Mouse (Mus musculus): ENCODE results near the gene Capsl. TPM values are rescaled to one million over a fixed set of nuclear protein-coding genes. Genes with fewer than 3 reads are reported as not detected.

Gene Capsl
- polyA plus RNA-seq, 1 experiment from 2014 or later: 2.3 TPM

- Histone ChIP-seq H3K27me3 (no peaks in the 10 kb centered on the region), H3K4me1 (replicated peaks) (no peaks in the 10 kb centered on the region), H3K4me3 (replicated peaks) (no peak overlapping the region), H3K9me3 (peaks cover 3% of the 10 kb centered on the region; the same call in 1 of the 2 replicates), H3K36me3 (no peaks in the 10 kb centered on the region), H3K9ac (replicated peaks) (no peak overlapping the region), H3K27ac (no peak overlapping the region), H3K4me2 (replicated peaks) (no peak overlapping the region)
- 77% methylated on average over 3 of the region's 3 CpGs for WGBS
- ATAC-seq: no peak
These were observed 36.3 kb downstream of the Capsl start for GRCm38 (mm10) chr15:9472167-9472566.

- no peak overlapping the region for H3K4me3 ChIP-seq (replicated peaks)
- no peak overlapping the region for H3K9ac ChIP-seq (replicated peaks)
- no peak overlapping the region for H3K4me2 ChIP-seq (replicated peaks)
- WGBS: 70% methylated on average over 3 of the region's 3 CpGs
- H3K27me3 ChIP-seq: no peaks in the 10 kb centered on the region
- no peak for ATAC-seq
- no peak overlapping the region for H3K27ac ChIP-seq
- H3K9me3 ChIP-seq: peaks cover 3% of the 10 kb centered on the region; the same call in 1 of the 2 replicates
- H3K4me1 ChIP-seq (replicated peaks): no peaks in the 10 kb centered on the region
- no peaks in the 10 kb centered on the region for H3K36me3 ChIP-seq
These were observed 36.8 kb downstream of the Capsl start for GRCm38 (mm10) chr15:9472618-9473017.

- Histone ChIP-seq H3K27me3 (no peaks in the 10 kb centered on the region), H3K9me3 (peaks cover 3% of the 10 kb centered on the region; the same call in 1 of the 2 replicates), H3K36me3 (no peaks in the 10 kb centered on the region), H3K27ac (no peak overlapping the region), H3K4me2 (replicated peaks) (no peak overlapping the region), H3K4me1 (replicated peaks) (no peaks in the 10 kb centered on the region), H3K9ac (replicated peaks) (no peak overlapping the region), H3K4me3 (replicated peaks) (no peak overlapping the region)
- no peak for ATAC-seq
- WGBS: 85% methylated on average over 1 of the region's 1 CpGs
These were observed 37.4 kb downstream of the Capsl start for GRCm38 (mm10) chr15:9473188-9473587.

- no peak overlapping the region for H3K27ac ChIP-seq
- no peaks in the 10 kb centered on the region for H3K27me3 ChIP-seq
- no peak for ATAC-seq
- WGBS: 95% methylated on average over 2 of the region's 2 CpGs
- H3K9me3 ChIP-seq: no peaks in the 10 kb centered on the region
- H3K36me3 ChIP-seq: no peaks in the 10 kb centered on the region
- no peak overlapping the region for H3K4me3 ChIP-seq (replicated peaks)
- no peak overlapping the region for H3K9ac ChIP-seq (replicated peaks)
- H3K4me1 ChIP-seq (replicated peaks): no peaks in the 10 kb centered on the region
- H3K4me2 ChIP-seq (replicated peaks): no peak overlapping the region
These were observed 53.7 kb downstream of the Capsl start for GRCm38 (mm10) chr15:9489417-9490118.

- H3K4me1 ChIP-seq (replicated peaks): no peaks in the 10 kb centered on the region
- H3K4me2 ChIP-seq (replicated peaks): no peak overlapping the region
- WGBS: 85% methylated on average over 3 of the region's 3 CpGs
- no peak for ATAC-seq
- no peaks in the 10 kb centered on the region for H3K9me3 ChIP-seq
- H3K27me3 ChIP-seq: no peaks in the 10 kb centered on the region
- no peak overlapping the region for H3K27ac ChIP-seq
- no peaks in the 10 kb centered on the region for H3K36me3 ChIP-seq
- no peak overlapping the region for H3K9ac ChIP-seq (replicated peaks)
- no peak overlapping the region for H3K4me3 ChIP-seq (replicated peaks)
These were observed 56.2 kb downstream of the Capsl start for GRCm38 (mm10) chr15:9492077-9492476.

Other genes with a start within 250 kb of the Capsl start
- not detected in 2 replicates for gene Ugt3a1, start 159.1 kb upstream of the Capsl start, polyA plus RNA-seq (2015; fragmentation: Nextera tagmentation; extraction: Ambion mirVana)
- not detected in 2 replicates for gene Ugt3a2, start 100.5 kb upstream of the Capsl start, polyA plus RNA-seq (2015; fragmentation: Nextera tagmentation; extraction: Ambion mirVana)
- 0.07 TPM in 1 of 2 replicates, not detected in the other for gene Il7r, start 94.1 kb downstream of the Capsl start, polyA plus RNA-seq (2015; fragmentation: Nextera tagmentation; extraction: Ambion mirVana)